Mouse (Mus musculus) heart, embryonic 14.5 days (tissue): ENCODE measurements around the gene Gm21586. TPM values are rescaled to one million over a fixed set of nuclear protein-coding genes. Genes with fewer than 3 reads are reported as not detected.
"Not testable (repeated sequence)": the region's sequence is repeated elsewhere in the genome, so short reads cannot be mapped to it uniquely, and the experiment has no call there.

Experiments used
- ATAC-seq: fragments of 200-750 bp; cut with Nextera tagmentation; 2 replicates; pipeline ENCODE4 v1.8.0; 2017; ENCODE audit warnings: low read depth, moderate TSS enrichment; ENCODE audit not compliant: insufficient number of reproducible peaks, insufficient read depth, low FRiP score
- H3K27ac ChIP-seq, 2 experiments: fragments of 200-500 bp in 1 of 2; fragments of 300-500 bp in 1 of 2; sonication (generic) in 1 of 2; replicated peaks in 1 of 2; 2 replicates each; pipeline ENCODE4 v1.5.1; 2012 to 2014; ENCODE audit warnings: low read depth in 2 of 2, low read length in 2 of 2, control low read depth in 1 of 2, mild to moderate bottlenecking in 1 of 2, mixed read lengths in 1 of 2; ENCODE audit not compliant: control insufficient read depth in 1 of 2, insufficient read depth in 1 of 2
- H3K27me3 ChIP-seq: fragments of 300-500 bp; sonication (generic); 2 replicates; pipeline ENCODE4 v1.6.1; 2014; ENCODE audit warnings: mild to moderate bottlenecking, low read length, control low read depth; ENCODE audit not compliant: control insufficient read depth, insufficient read depth
- H3K36me3 ChIP-seq: fragments of 300-500 bp; sonication (generic); 2 replicates; pipeline ENCODE4 v1.6.1; 2014; ENCODE audit warnings: mild to moderate bottlenecking, control low read depth, low read length, mixed read lengths; ENCODE audit not compliant: control insufficient read depth, insufficient read depth
- H3K4me1 ChIP-seq, 2 experiments: fragments of 200-500 bp in 1 of 2; fragments of 300-500 bp in 1 of 2; sonication (generic) in 1 of 2; 2 replicates each; pipeline ENCODE4 v1.6.1; 2012 to 2014; ENCODE audit warnings: low read length in 2 of 2, control low read depth in 1 of 2, mixed read lengths in 1 of 2; ENCODE audit not compliant: control insufficient read depth in 2 of 2, insufficient read depth in 2 of 2
- H3K4me2 ChIP-seq: fragments of 300-500 bp; sonication (generic); 2 replicates; pipeline ENCODE4 v1.6.1; 2014; ENCODE audit warnings: mild to moderate bottlenecking, low read length
- H3K4me3 ChIP-seq, 2 experiments: fragments of 200-500 bp in 1 of 2; fragments of 300-500 bp in 1 of 2; sonication (generic) in 1 of 2; 2 replicates each; pipeline ENCODE4 v1.5.1; 2012 to 2014; ENCODE audit warnings: low read length in 2 of 2, mild to moderate bottlenecking in 2 of 2, control low read depth in 1 of 2, low read depth in 1 of 2, moderate library complexity in 1 of 2; ENCODE audit not compliant: control insufficient read depth in 1 of 2, insufficient read depth in 1 of 2
- H3K9ac ChIP-seq: fragments of 300-500 bp; sonication (generic); 2 replicates; pipeline ENCODE4 v1.6.1; 2014; ENCODE audit warnings: mild to moderate bottlenecking, low read length
- H3K9me3 ChIP-seq: fragments of 300-500 bp; sonication (generic); 2 replicates; pipeline ENCODE4 v1.6.1; 2016; ENCODE audit warnings: low read length, control low read depth; ENCODE audit not compliant: control insufficient read depth
- WGBS: fragments of 180-500 bp; shearing (Covaris S2); extraction: QIAGEN DNeasy Blood & Tissue Kit; methylation state at CpG from one replicate; pipeline ENCODE4 v1.1.7; 2014; 5-methylcytosine and 5-hydroxymethylcytosine counted together
- polyA plus RNA-seq: library from polyadenylated mRNA; unstranded; fragments of >200 nt; fragmentation: Nextera tagmentation; extraction: Ambion mirVana; gene quantifications from 2 replicates; pipeline ENCODE4 v1.2.1, GENCODE M21; 2014

Gm21586 gene
- polyA plus RNA-seq, result not detected in 2 replicates

GRCm38 (mm10) chr4:42439078-42439477 is at the start of gene Gm21586:
Gene Gm21586 (plus strand): TSS chr4:42439378.
- H3K4me2 ChIP-seq, H3K27me3 ChIP-seq, H3K4me1 ChIP-seq, H3K36me3 ChIP-seq, H3K4me3 ChIP-seq, H3K9ac ChIP-seq, ATAC-seq, H3K9me3 ChIP-seq, H3K27ac ChIP-seq: not testable (repeated sequence)
- WGBS, result no CpG with 5 or more reads among the region's 18 CpGs

DNA sequence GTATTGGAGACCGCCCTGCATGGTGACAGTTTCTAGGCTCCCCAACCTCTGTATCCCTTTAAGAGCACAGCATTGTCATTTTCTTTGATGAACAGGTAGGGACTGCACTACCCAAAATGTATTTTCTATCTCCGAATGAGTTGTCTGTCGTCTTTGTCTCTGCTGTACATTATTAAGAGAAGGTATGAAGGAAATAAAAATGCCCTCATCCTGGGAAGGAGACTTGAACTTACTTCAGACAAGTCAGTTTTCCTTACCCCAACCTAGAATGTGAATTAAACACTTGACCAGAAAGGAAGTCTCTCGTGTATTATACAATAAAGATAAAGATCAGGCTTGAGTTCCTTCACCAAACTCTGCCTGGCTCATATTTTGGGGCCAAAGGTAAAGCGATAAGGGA is 27.3 kb downstream of the Gm21586 start, which contains the start of gene Gm2163:
TSS of gene Gm2163 (plus strand) at position 301 of the 400 bp plus-strand sequence.
- H3K27ac ChIP-seq, ATAC-seq, H3K4me3 ChIP-seq, H3K36me3 ChIP-seq, H3K27me3 ChIP-seq, H3K9me3 ChIP-seq, H3K4me2 ChIP-seq, H3K9ac ChIP-seq, H3K4me1 ChIP-seq: not testable (repeated sequence)
- no CpG with 5 or more reads among the region's 5 CpGs for WGBS

Other genes starting within 250 kb of the Gm21586 start
- gene Gm10600, start 198.7 kb upstream of the Gm21586 start, polyA plus RNA-seq, result not detected in 2 replicates
- 1.5 TPM in 1 of 2 replicates, not detected in the other for gene Ccl21b, start 183.6 kb upstream of the Gm21586 start, polyA plus RNA-seq
- gene Gm21953, start 145.1 kb upstream of the Gm21586 start, polyA plus RNA-seq, result not detected in 2 replicates
- not detected in 2 replicates for gene Fam205a3, start 121.0 kb upstream of the Gm21586 start, polyA plus RNA-seq
- not detected in 2 replicates for gene Gm2163, start 27.4 kb downstream of the Gm21586 start, polyA plus RNA-seq
- not detected in 2 replicates for gene Fam205a2, start 88.8 kb downstream of the Gm21586 start, polyA plus RNA-seq
- 1.5 TPM in 1 of 2 replicates, not detected in the other for gene Gm10591, start 172.8 kb downstream of the Gm21586 start, polyA plus RNA-seq
- gene Gm2564, start 190.3 kb downstream of the Gm21586 start, polyA plus RNA-seq, result not detected in 2 replicates
- not detected in 2 replicates for gene Ccl27b, start 215.9 kb downstream of the Gm21586 start, polyA plus RNA-seq
- gene Il11ra2, start 222.5 kb downstream of the Gm21586 start, polyA plus RNA-seq, result not detected in 2 replicates